Mouse (Mus musculus) layer of hippocampus, postnatal 10 days (tissue): ENCODE data around the gene Smok3a. TPM values are rescaled to one million over a fixed set of nuclear protein-coding genes. Genes with fewer than 3 reads are reported as not detected.

Source experiments
- total RNA-seq, 2 experiments: library from RNA; stranded (reverse); gene quantifications; 2 replicates each; pipeline ENCODE4 v1.2.3; 2021

The Smok3a gene
- total RNA-seq, 2 experiments from 2014 or later, result not detected

Other genes starting within 250 kb of the Smok3a start
- gene Ppp1r35, start 242.4 kb upstream of the Smok3a start, total RNA-seq, result 10 to 100 TPM; 23.2 to 31.6 TPM
- gene Mepce, start 233.6 kb upstream of the Smok3a start, total RNA-seq, result 10 to 100 TPM; 33.0 to 33.7 TPM
- gene Zcwpw1, start 233.5 kb upstream of the Smok3a start, total RNA-seq, result 1 to 10 TPM; 4.8 to 6.3 TPM
- gene Pilra, start 185.0 kb upstream of the Smok3a start, total RNA-seq, result 1 to 10 TPM in 1 of 2 experiments, under 1 TPM in 1; 0.45 to 1.2 TPM
- gene Pilrb1, start 163.2 kb upstream of the Smok3a start, total RNA-seq, result not detected
- gene Pilrb2, start 149.4 kb upstream of the Smok3a start, total RNA-seq, result not detected
- gene Cyp3a13, start 99.6 kb upstream of the Smok3a start, total RNA-seq, result not detected
- gene Gjc3, start 58.2 kb upstream of the Smok3a start, total RNA-seq, result 1 to 10 TPM; 5.7 to 6.1 TPM
- not detected for gene Azgp1, start 39.7 kb upstream of the Smok3a start, total RNA-seq
- gene Smok3b, start 168 bp downstream of the Smok3a start, total RNA-seq, result not detected
- not detected for gene Smok3c, start 31.9 kb downstream of the Smok3a start, total RNA-seq
- gene Zkscan1, start 63.8 kb downstream of the Smok3a start, total RNA-seq, result 10 to 100 TPM; 38.4 to 43.5 TPM
- 10 to 100 TPM; 23.0 to 26.6 TPM for gene Zscan21, start 95.6 kb downstream of the Smok3a start, total RNA-seq
- 10 to 100 TPM; 10.8 to 14.3 TPM for gene Zfp113, start 134.5 kb downstream of the Smok3a start, total RNA-seq
- gene Cops6, start 139.8 kb downstream of the Smok3a start, total RNA-seq, result 100 to 1,000 TPM; 129 to 145 TPM
- gene Ap4m1, start 150.7 kb downstream of the Smok3a start, total RNA-seq, result 10 to 100 TPM; 25.9 to 26.5 TPM
- gene Mcm7, start 151.2 kb downstream of the Smok3a start, total RNA-seq, result 10 to 100 TPM; 20.8 to 25.6 TPM
- gene Taf6, start 166.2 kb downstream of the Smok3a start, total RNA-seq, result 10 to 100 TPM; 26.2 to 30.0 TPM
- gene Cnpy4, start 166.2 kb downstream of the Smok3a start, total RNA-seq, result 10 to 100 TPM; 15.4 to 17.6 TPM
- 10 to 100 TPM; 11.4 to 14.2 TPM for gene Mblac1, start 173.1 kb downstream of the Smok3a start, total RNA-seq
- gene Nxpe5, start 204.6 kb downstream of the Smok3a start, total RNA-seq, result under 1 TPM in 1 of 2 experiments, not detected in 1; 0.21 TPM
- 10 to 100 TPM; 66.1 to 73.3 TPM for gene Lamtor4, start 234.2 kb downstream of the Smok3a start, total RNA-seq
- 10 to 100 TPM; 76.0 to 84.4 TPM for gene BC037034, start 242.8 kb downstream of the Smok3a start, total RNA-seq